Mouse (Mus musculus) ovary, postnatal 36 days (tissue): ENCODE measurements around the gene Slc38a6.

Source experiments
- DNase-seq: peaks from one replicate; pipeline ENCODE4 v3.0.0; 2022; ENCODE audit warnings: low spot score, mixed read lengths

Slc38a6 gene

DNA sequence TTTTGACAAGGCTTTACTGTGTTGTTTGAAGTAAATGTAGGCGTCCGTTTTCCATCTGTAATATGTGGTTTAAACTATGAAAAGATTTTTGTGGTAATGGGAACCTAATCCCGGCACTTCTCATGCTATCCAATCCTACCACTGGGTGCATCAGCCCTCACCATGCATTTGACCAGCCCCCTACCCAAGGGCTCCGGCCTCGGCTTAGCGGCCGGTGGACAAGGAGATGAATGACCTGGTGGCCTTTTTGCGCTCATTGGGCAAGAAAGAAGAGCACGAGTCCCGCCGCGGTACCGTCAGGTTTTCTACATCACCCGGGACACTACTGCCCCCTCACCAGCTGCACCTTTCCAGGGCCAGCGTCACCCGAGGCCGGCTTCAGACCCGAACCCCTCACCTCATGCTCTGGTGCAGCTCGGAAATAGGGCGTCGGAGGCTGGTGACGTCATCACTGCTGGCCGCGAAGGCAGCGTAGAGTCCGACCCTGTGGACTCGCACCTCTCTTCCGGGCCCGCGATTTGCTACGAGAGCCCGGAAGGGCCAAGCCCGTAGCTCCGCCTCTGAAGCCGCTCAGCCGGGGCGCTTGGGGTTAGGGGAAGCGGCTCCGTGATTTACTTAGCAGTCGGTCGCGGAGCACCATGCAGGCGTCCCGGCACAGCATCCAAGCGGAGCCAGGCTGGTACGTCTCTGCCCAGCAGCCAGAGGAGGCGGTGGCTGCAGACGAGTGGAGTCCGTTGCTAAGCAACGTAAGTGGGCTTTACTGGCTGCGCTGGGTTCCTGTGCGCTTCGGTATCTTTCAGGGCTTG is at the start of gene Slc38a6, which contains the start of gene Trmt5:
Gene Slc38a6, plus strand, starts transcription at position 493 of the 806 bp plus-strand sequence.
Gene Trmt5, minus strand, starts transcription at position 424 of the 806 bp plus-strand sequence.
- DNase-seq, result peak; percentile 91

DNA sequence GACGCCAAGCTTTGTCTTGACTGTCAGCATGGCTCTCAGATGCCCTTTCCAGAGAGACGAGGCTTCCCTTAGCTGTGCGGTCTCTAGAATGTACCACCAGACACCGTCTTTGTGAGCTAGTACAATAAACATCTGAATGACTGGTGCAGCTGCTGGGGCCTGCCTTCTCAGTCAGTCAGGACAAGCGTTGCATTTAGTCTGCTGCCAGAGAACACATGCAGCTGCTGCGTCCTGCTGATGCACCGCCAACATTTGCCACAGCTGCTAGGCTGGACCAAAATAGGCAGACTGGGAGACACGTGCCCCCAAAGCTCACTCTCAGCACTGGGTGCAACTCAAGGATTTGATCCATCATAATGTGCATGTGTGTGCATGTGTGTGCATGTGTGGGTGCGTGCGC is 44.6 kb upstream of the Slc38a6 start:
- DNase-seq, result no peak

DNA sequence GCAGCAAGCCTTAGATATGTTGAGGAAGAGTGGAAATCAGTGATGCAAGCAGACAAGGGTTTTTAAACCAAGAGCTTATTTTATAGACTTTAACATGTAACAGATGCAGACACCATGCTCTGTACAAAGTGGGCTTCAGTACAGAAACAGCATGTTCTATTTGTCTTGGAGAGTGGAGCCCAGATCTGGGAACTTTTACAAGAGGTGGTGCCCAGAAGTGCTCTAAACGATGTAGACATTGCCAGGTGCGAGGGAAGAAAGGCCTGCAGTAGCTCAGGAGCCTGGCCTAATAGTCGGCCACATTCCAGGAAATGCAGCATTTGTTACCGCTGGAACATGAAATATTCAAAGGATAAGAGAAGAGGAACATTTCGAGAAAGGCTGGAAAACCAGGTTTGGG is 40.9 kb upstream of the Slc38a6 start:
- no peak for DNase-seq

DNA sequence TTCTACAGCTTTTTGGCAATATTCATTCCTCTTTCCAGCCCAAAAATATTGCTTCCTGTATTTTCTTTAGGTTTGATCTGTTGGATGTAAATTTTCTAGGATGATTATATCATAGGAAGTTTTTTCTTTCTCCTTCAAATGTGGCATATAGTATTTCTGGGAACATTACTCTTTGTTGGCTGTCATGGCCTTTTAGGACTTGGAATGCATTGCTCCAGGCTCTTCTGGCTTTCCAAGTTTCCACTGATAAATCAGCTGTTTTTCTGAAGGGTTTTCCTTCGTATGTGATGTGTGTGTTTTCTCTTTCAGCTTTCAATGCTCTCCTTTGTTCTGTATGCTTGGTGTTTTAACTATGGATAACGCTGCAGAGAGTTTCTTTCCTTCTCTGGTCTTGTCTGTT is 31.6 kb upstream of the Slc38a6 start:
- DNase-seq, result no peak

DNA sequence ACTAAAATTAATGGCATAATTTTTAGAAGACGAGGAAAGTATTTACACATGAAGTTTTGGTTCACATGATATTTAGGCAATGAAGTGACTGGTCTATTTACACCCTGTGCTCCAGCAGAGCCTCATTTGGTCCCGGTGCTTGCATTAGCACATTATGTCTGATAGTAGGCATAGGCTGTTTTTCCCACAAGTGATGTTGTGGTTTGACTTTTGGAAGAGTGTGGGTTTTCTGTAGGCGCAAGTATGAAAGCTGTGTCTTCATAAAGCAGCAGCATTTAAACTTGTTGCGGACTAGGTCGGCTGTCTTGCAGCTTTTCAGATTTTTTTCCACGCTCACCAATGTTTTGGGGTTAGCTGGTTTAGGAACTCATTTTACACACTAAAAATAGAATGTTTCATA is 27.3 kb upstream of the Slc38a6 start:
- no peak for DNase-seq

DNA sequence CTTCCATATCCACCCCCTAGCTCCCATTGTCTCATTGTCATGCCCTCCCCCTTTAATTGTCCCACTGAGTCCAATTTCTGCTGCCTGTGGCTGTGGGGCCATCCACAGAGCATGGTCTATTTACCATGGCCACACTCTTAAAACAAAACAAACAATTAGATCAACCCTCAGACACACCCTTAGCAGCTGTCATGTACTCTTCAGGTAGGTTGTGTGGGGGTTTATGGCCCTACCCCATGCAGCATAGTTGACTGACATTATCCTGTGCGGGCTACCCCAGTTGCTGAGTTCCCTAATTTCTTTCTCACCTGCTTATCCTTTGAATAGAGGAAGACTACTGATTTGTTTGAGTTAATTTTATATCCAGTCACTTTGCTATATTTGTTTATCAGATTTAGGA is 26.2 kb upstream of the Slc38a6 start:
- DNase-seq, result no peak

DNA sequence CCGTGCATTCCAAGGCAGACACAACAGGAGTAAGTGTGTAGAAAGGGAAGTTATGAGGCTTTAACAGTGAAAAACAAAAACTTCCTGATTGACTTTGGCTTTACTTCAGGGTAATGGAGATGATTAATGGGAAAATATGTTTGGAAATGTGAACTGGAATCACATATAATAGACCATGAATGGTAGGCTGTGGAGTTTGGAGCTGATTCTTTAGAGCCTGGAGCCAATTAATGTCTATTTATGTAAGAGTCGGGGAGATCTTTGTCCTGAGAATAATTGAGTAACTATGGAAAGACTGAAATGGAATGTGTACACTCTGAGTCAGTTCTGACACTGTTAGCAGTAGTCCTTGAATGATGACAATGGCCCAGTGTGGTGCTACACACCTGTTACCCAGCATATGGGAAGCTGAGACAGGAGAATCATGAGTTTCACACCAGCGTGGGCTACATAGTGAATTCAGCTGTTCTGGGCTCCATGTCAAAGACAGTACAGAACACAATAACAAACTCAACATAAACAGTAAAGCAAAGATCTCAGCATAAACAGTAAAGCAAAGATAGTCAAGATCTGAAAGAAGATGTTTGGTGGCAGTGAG is 21.1 kb upstream of the Slc38a6 start:
- no peak for DNase-seq

DNA sequence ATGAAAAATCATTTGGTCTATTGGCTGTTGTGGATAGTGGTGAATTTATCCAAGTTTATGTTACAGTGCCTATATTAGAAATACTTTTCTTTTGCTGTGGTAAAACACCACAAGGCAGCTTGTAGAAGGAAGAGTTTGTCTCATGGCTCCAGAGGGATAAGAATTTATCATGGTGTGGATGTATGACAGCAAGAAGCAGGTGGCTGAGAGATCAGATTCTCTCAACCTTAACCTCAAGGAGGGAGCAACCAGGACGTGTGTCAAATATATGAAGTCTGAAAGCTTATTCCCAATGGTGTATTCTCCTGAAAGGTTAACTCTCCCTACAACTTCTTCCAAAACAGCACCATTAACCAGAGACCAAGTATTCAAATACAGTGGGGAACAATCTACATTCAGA is 20.0 kb upstream of the Slc38a6 start:
- DNase-seq, result no peak

DNA sequence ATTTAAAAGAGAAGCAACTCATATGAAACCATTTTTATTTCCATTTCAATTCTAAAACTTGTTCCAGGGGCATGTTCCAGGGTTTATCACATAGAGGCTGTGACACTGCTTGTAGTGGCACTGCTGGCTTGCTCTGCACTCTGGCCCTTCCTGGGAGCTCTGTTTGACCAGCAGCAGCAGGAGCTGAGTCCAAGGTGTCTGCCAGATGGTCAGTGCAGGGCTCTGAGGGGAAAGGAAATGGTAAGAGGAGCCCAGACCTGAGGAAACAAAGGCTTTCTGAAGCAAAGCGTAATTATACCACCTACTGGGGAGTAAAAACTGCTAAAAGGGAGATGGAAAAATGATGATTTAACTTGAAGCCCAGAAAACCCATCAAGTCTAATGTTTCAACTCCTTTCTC is 18.1 kb upstream of the Slc38a6 start:
- no peak for DNase-seq

DNA sequence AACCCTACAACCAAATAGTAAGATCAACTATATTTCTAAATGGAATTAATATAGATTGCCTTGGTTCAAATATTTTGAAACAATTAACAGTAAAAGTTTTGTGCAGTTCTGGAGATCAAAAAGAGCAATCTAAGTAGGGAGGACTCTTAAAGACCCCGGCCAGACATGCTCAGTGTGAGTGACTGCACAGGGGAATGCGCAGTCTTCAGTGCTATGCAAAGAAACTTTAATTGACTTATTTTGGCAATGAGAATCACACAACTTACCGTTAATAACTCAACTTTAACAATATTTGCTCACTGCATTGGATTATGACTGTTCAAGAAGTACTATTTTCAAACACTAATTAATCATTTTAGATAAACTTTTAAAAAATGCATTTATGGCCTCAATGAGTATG is 17.0 kb upstream of the Slc38a6 start:
- no peak for DNase-seq

DNA sequence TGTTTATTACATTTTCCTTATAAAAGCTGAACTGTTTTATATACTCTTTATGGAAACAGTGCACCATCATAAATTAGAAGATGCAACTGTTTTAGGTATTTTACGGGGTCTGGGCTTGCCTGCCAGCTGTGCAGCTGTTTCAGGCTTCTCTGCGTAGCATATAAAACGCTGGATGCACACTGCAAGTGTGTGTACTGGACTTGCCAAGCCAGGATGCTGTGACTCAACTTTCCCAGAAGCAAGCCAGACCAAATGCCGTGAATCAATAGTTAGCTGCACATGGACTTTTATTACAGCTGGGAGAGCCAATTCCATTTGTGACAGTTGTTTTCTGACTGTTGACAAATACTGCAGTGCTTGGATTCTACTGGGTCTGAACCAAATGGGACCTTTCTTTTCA is 16.6 kb upstream of the Slc38a6 start:
- DNase-seq, result no peak

DNA sequence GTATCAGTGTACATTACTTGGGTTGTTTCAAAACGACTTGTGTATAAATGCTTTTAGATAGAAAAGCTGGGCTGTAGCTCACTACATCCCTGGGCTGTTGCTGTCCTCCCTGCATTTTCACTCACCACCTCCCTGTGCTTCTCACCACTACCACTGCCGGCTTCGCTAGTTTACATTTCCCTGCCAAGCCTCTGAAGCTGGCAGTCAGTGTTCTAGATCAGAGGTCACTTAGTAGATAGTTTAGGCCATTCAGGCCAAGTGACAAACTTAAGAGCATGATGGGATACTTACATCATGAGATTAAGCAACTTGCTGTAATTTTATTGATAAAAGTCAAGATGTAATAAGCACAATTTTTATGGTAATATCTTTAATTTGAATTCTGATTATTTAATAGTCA is 11.7 kb upstream of the Slc38a6 start:
- DNase-seq, result no peak

DNA sequence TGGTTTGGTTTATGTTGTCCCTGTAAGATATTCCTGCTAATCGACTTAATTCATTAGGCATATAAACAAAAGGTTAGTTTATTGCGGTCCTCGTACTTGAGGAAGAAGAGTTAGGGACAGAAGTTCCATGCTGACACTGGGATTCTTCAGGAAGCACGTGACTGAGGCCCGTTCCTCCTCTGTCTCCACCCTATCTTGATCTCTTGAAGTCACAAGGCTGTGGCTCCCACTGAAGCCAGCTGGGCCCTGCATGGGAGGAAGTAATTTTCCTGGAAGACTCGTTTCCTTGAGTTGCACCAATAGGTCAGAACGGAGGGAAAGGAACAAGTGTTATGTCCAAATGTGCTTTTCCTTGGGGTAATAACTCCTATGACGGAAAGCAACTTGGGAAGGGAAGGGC is 1.0 kb downstream of the Slc38a6 start:
- DNase-seq, result no peak

DNA sequence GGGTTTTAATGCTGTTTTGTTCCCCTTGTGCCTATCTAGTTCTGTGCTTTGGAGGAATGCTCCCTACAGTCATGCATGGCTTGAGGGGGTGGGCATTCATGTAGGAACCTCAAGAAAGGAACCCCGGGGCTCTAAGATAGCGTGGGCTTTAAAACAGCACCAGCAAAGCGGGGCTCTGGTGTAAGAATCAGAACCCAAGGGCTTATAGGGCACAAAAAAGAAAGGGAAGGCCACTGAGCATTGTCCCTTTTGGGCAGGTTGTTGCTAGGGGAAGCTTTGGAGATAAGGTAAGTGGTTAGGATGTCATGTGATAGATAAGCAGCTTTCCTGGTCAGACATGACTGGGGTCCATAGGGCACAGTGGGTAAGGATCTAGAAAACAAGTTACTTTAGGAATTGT is 2.0 kb downstream of the Slc38a6 start:
- no peak for DNase-seq

DNA sequence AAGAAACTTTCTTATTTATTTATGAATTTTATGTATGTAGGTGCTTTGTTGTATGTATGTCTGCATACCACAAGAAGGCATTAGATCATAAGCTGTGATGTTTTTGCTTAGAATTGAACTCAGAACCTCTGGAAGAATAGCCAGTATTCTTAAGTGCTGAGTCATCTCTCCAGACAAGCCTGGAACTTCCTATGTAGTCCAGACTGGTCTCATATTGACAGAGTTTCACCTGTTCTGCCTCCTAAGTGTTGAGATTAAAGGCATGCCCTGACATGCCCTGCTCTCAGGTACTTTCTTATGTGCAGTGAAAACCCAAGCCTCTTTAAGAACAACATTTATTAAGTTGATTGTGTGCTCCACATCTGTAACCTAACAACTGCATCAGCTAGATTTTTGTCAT is 8.3 kb downstream of the Slc38a6 start:
- DNase-seq, result no peak

DNA sequence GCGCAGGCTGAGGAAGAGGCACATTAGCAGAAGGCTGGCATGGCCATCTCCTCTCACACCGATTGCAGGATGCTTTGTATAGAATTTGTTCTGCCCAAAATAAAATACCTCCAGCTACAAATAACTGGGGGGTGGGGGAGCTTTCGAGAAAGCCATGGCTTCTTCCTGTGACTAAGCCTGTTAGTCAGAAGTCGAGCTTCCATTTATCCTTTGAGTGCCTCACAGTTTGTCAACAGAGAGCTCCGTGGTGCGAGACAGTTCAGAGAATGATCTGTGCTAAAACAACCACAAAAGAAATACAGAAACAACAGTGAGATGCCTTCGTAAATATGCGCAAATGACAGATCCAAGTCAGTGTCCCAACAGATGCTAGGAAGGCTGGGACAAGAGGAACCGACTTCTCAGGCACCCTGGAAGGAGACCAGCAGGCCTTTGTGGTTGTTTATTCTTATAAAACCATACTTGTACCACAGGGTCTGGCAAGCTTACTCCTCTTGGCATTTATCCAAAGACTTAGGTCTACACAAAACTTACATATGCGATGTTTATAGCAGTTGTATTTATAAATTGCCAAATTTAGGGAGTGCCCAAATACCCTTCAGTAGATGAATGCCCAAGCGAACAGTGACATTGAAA is 9.0 kb downstream of the Slc38a6 start:
- DNase-seq, result no peak

DNA sequence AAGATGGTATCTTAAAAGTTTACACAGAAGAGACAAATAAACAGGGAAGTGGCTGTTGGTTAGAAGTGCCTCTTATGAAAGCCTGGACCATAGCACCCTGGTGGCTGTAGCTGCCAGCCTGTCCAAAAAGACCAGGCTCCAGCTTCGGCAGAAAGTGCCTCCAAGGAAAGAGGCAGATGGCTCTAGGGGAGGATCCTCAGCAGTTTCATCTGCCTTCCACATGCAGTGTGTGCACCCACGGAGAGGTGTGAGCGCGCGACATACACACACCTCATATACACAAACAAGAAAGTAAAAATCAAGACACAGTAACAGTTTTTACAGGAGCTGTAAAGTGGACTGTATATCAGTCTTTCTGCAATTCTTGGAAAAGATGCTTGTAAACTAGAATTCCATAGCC is 12.0 kb downstream of the Slc38a6 start:
- no peak for DNase-seq

DNA sequence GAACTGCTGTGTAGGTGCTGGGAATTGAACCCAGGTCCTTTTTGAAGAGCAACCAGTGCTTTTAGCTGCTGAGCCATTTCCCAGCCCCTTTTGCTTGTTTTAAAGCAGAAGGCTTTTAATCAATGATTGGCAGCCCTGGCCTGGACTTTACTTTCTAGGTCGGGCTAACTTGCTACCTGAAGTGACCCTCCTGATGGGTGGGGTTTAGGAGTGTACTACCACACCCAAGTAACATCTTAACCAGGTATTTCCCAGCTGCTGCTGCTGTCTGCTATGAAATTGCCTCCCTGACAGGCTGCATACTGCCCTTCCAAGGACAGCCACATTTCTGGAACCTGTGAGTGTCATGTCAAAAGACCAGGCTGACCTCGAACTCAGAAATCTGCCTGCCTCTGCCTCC is 14.0 kb downstream of the Slc38a6 start:
- DNase-seq, result no peak

DNA sequence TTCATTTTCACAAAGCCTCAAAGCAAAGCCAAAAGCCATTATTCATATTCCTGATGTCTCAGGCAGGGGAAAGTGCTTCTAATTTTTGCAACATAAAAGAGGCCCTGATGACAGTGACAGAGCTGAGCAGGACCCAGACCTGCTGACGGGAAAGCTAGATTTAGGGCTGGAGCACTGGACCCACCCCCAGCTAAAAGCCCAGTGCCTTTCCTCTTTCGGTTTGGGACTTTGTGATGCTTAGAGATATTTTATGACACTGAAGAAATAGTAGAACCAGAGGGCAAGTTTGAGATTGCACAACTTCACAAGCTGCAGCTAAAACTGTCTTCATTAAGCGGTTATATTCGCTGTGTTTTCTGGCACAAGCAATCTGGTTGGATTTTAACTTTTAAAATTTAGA is 18.1 kb downstream of the Slc38a6 start:
- no peak for DNase-seq

DNA sequence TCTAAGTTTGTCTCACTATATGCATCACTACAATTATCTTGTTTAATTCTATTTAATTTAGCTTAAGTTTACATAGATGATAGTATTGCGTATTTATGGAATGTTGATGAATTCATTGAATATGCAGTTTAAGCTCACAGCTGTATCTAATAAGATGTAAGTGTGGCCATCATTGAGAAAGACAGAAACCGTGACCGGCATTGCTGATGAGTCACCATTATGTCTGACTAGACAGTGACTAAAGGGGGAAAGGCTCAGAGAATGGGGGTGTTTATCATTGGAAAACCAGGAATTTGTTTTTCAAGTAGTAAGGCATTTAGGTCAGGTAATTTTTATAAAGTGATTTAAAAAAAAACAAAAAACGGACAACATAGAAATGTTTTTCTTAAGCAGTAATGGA is 21.2 kb downstream of the Slc38a6 start:
- DNase-seq, result no peak

DNA sequence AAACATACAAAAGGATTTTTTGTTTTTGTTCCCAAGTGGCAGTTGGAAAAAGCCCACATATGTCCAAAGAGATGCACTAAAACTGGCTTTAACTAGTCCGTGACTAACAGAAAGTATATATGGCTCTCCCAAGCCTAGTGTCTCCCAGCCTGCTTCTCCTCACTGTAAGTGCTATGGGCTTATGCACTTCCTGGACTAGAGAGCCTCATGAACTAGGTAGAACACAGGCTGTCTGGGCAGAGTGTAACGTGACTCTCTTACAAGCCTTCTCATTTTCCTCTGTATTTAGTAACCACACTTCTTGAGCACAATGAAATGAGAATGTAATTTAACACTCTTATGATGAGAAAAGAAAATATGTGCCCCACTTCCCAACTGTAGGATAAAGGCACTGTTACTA is 22.1 kb downstream of the Slc38a6 start:
- DNase-seq, result no peak

DNA sequence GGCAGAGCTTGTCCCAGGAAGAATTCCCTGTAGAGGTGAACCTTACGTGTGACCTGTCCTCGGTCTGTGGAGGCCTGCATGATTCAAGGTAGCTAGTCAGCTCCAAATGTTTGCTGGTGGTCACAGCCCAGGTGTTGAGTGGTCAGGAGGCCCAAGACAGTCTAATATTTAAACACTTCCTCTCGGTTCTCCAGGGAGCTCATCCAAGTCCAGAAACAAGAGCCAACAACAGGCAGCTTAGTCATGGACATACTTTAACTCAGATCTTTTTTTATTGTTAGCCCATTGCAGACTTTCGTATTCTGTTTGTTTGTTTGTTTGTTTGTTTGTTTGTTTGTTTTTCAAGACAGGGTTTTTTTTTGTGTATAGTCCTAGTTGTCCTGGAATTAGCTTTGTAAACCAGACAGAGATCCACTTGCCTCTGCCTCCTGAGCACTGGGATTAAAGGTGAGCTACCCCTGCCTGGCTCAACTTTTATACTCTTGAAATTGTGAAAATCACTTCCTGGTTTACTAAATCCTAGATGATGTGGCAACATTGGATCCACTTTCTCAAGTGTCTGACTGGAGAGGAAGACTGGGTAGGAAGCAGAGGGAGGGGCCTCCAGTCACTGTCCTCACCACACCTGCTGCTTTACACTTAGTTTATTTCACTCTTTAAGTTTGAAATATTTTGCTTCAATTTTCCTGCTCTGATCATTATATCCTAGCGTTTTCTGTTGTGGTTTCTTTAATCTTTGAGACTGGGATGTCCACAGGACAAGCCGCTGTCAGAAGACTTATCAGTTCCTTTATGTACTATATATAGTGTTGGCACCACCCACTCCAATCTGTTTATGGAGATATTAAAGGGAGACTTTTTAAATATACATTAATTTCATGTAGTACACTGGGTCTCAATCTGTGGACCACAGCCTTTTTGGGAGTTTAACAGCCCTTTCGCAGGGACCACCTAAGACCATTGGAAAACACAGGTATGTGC is 31.4 kb downstream of the Slc38a6 start:
- no peak for DNase-seq
